Mouse (Mus musculus): ENCODE data around the gene Ephb1.

Ephb1 gene

DNA sequence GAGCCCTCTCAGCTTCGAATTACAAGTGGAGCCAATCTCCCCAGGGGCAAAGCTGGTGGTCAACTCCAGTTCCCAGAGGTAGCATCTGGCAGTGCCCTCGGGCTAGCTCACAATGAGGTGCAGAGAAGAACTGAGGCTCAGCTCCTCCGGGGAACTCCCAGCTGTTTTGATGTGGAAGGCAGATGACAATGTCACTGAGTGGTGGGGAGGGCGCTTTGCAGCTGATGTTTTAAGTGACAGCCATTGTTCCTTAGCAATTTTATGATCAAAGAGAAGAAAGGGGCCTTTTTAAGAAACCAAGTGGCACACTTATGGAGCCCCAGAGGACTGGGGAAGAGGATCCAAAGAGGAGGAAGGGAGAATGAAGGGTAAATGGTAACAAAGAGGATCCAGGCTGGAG lies 46.8 kb downstream of the Ephb1 start:
- in situ Hi-C loops (cut with MboI, MseI): no loop called here

- in situ Hi-C loops (cut with MboI, MseI): no loop called here
Observed at GRCm38 (mm10) chr9:102306645-102307415, 47.7 kb downstream of the Ephb1 start.

GRCm38 (mm10) chr9:102305432-102306100 lies 48.9 kb downstream of the Ephb1 start:
- in situ Hi-C loops (cut with MboI, MseI): no loop called here

GRCm38 (mm10) chr9:102304796-102305195 lies 49.7 kb downstream of the Ephb1 start:
- in situ Hi-C loops (cut with MboI, MseI): no loop called here

DNA sequence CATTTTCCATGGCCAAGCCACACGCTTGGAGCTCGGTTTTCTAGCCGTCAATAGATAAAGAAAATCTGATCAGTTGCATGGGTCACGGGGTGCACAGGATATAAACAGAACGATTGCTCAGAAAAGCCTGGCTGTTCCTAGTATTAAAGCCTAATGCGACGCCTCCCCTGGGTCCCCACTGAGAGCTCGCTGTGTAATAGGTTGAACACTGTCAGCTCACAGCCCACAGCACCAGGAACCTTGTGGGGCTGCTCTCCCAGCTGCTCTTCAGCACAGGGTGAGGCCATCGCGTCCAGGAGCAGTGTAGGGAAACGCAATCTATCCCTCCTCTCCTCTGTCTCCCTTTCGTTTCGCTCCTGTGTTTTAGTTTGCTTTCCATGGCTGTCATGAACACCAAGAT lies 50.6 kb downstream of the Ephb1 start:
- in situ Hi-C loops (cut with MboI, MseI): no loop called here

DNA sequence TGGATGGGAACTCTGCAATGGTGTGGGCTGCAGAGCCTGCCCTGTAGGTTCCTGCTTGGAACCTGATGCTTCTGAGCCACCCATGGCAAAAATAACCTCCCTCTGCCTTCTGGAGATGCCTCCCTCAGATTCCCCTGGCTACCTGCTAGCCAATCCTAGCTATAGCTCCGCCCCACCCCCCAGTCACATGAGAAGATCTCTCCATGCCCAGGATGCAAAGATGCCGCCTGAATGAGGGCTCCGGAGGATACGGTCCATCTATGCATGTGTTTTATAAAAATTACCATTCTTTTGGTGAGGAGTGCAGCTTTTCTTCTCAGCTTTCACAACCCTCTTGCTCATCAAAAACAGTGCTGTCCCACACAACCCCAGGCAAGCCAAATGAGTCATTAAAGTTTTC lies 53.5 kb downstream of the Ephb1 start:
- in situ Hi-C loops (cut with MboI, MseI): no loop called here

GRCm38 (mm10) chr9:102298741-102299140 lies 55.8 kb downstream of the Ephb1 start:
- in situ Hi-C loops (cut with MboI, MseI): no loop called here

DNA sequence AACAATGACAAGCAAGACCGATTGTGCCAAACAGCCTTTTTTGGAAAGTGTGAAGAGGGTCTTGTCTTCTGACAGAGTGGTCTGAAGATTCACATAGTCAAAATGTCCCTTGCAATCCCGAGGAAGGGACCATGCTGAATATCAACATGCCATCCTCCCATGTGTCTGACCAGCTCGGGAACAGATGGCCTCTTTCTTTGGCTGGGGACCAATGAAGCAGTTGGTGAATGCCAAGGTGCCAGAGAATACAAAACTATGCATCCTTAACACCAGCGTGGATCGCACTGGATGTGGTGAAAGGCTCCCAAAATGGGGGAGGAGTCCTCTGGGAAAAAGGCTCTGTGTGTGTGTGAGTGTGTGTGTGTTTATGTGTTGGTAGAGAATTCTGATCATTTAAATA lies 56.5 kb downstream of the Ephb1 start:
- in situ Hi-C loops (cut with MboI, MseI): no loop called here

DNA sequence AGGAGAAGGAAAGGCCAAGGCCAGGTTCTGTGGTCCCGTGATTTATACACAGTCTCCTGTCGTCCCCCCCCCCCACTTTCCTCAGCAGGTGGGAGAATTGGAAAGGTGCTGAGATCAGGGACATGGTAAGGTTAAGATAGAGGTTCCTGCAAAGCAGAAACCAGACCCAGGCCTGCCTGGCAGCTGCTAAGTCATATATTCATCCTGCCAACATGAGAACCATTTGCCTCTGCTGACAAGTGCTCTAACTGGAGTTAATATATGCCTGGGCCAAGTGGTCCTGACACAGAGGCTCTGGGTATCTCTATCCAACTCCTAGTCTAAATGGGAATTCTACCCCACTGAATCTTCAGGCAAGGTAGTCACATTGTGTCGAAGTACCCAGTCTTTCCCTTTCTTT lies 57.3 kb downstream of the Ephb1 start:
- in situ Hi-C loops (cut with MboI, MseI): no loop called here

- in situ Hi-C loops (cut with MboI, MseI): no loop called here
Observed at GRCm38 (mm10) chr9:102293605-102294004, 60.9 kb downstream of the Ephb1 start.

DNA sequence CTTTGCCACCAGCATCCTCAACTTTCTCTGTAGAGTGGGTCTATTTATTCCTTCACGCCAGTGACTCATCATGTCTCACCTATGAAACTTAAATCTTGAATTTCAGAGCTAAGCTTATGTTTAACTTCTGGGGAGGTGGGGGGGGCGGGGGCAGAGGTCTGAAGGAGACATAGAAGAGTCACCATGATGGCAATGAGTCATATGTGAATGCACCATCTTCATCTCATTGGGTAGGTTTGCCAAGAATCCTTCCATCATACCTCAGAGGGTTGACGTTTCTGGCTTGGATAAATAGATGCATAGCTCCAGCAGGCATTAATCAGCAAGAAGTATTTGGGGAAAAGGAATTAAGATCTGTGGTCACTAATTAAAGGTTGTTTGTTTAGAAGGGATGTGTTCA lies 63.3 kb downstream of the Ephb1 start:
- in situ Hi-C loops (cut with MboI, MseI): no loop called here

DNA sequence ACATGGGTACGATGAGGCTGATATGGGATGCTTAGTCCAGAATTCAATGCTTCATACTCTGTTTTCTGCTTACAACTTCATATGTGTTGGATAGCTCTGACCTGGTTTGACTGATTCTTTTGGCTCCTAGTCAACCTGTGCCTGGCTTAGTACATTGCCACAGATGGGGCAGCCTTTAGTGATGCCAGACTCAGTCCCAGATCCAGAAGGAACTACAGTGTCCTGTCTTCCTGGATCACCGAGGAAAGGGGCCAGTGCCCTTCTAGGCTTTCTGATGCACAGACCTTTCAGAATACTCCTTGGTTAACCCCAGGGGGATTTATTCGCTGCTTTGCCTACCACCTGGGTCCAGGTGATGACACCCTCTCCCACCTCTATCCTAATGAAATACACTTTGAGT lies 66.1 kb downstream of the Ephb1 start:
- in situ Hi-C loops (cut with MboI, MseI): no loop called here

GRCm38 (mm10) chr9:102275931-102276330 lies 78.6 kb downstream of the Ephb1 start:
- in situ Hi-C loops (cut with MboI, MseI): no loop called here

DNA sequence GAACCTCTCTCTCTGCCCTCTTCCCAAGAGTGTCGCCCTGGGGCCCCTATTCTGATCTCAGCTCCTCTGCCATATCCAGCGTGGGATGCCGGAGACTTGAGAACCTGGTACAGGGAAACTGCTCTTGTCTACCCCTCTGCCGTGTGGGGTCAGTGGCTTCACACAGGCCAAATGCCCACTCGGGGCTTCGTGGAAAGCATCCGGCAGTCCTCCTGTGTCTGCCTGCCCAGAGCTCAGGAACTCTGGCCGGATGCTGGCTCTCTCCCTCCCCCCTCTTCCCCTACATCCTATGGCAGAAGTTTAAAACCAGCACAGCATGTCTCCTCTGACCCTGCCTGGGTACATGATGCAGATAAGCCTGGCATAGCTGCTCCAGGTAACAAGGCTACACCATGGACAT lies 80.5 kb downstream of the Ephb1 start:
- in situ Hi-C loops (cut with MboI, MseI): no loop called here

DNA sequence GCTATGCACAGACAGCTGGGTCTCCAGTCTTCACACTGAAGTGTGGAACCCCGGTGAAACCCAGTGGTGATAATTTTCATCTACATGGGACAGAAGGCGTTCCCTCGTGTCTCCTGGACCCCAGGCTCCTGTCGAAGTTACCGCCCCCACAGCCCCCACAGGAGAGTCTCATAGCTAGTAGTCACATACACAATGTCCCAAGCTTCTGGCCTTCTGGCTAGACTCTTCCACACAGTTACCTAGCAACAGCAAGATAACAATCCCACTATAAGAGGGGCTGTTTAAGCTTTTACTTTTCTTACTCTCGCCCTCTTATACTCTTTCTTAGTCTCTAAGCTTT lies 81.1 kb downstream of the Ephb1 start:
- in situ Hi-C loops (cut with MboI, MseI): no loop called here

- in situ Hi-C loops (cut with MboI, MseI): no loop called here
Observed at GRCm38 (mm10) chr9:102272731-102273468, 81.6 kb downstream of the Ephb1 start.

GRCm38 (mm10) chr9:102270496-102270895 lies 84.0 kb downstream of the Ephb1 start:
- in situ Hi-C loops (cut with MboI, MseI): no loop called here

DNA sequence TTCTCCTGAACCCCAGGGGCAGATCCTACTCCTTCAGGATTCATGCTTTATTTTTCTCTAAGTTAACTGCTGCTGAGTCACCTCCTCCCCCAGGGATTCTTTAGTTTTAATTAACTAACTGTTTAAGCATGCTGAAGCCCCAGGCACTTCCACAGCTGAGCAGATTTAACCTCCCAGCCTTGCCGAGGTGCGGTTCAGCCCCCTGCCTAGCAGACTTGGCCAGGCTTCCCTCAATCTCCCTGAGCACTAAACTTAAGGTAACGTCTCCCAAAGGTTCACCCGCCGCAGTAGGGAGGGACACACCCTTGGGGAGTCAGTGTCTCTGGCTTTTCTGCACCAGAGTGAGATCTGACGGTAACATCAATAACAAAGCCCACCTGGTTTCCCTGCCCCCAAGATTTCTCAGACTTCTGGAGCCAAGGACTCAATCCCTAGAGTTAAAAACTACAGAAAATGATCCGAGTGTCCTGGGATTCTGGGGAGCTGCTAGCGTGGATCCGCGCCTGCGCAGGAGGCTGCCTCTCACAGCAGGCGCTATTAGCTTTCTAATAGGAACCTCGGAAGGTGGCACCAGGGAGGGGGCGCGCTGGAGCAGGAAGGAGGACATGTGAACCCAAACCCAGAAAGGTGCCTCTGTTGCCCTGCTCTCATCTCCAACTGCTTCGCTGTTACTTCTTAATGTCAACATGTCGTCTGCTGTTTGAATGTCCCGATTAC lies 87.0 kb downstream of the Ephb1 start:
- in situ Hi-C loops (cut with MboI, MseI): no loop called here

GRCm38 (mm10) chr9:102263760-102264159 lies 90.7 kb downstream of the Ephb1 start:
- in situ Hi-C loops (cut with MboI, MseI): no loop called here

DNA sequence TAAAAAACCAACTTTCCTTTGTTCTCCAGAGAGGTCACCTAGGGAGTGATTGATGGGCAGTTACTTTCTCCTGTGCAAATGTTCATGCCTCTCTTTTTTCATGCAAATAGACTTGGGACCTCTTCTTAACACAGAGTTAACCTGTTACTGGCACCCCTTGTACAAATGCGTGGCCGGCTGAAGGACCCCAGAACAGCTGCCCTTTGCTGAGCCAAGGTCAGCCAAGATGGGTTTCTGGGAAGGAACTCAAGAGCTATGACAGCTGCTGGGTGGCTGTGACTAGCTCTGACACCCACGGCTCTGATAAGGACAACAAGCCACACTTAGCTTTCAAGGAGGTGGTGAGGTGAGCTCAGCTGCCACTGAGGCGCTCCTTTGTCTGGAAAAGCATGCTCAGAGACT lies 92.4 kb downstream of the Ephb1 start:
- in situ Hi-C loops (cut with MboI, MseI): no loop called here

DNA sequence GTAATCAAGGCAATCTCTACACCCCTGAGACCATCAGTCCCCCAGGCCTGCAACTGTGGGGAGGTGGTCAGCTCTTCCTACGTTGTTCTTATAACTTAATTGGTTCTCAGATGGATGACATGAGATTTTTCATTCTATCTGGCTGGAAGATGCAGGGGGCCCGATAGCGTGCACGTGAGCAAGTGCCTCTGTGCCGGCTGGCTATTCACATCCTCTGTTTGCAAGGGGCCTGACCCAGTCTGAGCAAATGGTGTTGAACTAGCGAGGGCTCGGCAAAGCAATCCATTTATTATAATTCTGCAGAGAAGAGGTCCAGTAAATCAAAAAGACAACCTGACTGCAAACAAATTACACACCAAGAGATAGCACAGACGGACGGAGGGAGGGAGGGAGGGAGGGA lies 93.0 kb downstream of the Ephb1 start:
- in situ Hi-C loops (cut with MboI, MseI): no loop called here

DNA sequence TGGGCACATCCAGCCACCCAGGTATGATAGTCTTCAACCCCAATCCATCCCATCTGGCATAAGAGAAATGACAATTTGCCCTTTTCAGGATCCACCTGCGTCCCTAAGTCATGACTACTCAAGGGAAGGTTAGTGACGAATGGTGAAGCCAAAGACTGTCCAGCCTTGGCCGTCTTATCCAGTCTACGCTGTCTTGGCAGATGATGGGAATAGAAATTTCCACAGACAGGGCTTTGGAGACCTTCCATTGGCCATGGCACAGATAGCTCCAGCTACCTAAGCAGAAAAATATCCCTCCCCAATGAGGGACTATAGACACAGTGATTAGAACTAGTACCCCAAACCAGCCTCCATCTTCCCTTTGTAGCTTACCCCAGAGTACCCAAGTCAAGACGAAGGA lies 98.1 kb downstream of the Ephb1 start:
- in situ Hi-C loops (cut with MboI, MseI): no loop called here
